Mouse (Mus musculus) lung, postnatal 0 days (tissue): ENCODE results near the gene Itgav. TPM values are rescaled to one million over a fixed set of nuclear protein-coding genes. Genes with fewer than 3 reads are reported as not detected.

Source experiments
- ATAC-seq: fragments of 200-750 bp; cut with Nextera tagmentation; 2 replicates; pipeline ENCODE4 v1.8.0; 2017; ENCODE audit warnings: moderate library complexity
- DNase-seq: peaks from one replicate; pipeline ENCODE4 v3.0.0-alpha.2; 2016; ENCODE audit warnings: low spot score
- H3K27ac ChIP-seq: fragments of 300-500 bp; sonication (generic); 2 replicates; pipeline ENCODE4 v1.5.1; 2014; ENCODE audit warnings: antibody characterized with exemption, mild to moderate bottlenecking, low read length, mixed read lengths
- H3K27me3 ChIP-seq: fragments of 300-500 bp; sonication (generic); replicated peaks from 2 replicates; pipeline ENCODE4 v1.6.1; 2014; ENCODE audit warnings: low read length, mixed read lengths; ENCODE audit not compliant: insufficient read depth
- H3K36me3 ChIP-seq: fragments of 300-500 bp; sonication (generic); 2 replicates; pipeline ENCODE4 v1.6.1; 2014; ENCODE audit warnings: low read length, mixed read lengths; ENCODE audit not compliant: insufficient read depth
- H3K4me1 ChIP-seq: fragments of 300-500 bp; sonication (generic); 2 replicates; pipeline ENCODE4 v1.6.1; 2014; ENCODE audit warnings: antibody characterized with exemption, low read depth, low read length, mixed read lengths; ENCODE audit not compliant: insufficient read depth
- H3K4me2 ChIP-seq: fragments of 300-500 bp; sonication (generic); replicated peaks from 2 replicates; pipeline ENCODE4 v1.6.1; 2014; ENCODE audit warnings: low read depth, mild to moderate bottlenecking, low read length, moderate library complexity, mixed read lengths
- H3K4me3 ChIP-seq: fragments of 300-500 bp; sonication (generic); 2 replicates; pipeline ENCODE4 v1.5.1; 2014; ENCODE audit warnings: low read depth, low read length
- H3K9ac ChIP-seq: fragments of 300-500 bp; sonication (generic); replicated peaks from 2 replicates; pipeline ENCODE4 v1.6.1; 2014; ENCODE audit warnings: low read depth, mild to moderate bottlenecking
- H3K9me3 ChIP-seq: fragments of 300-500 bp; sonication (generic); 2 replicates; pipeline ENCODE4 v1.6.1; 2016; ENCODE audit warnings: low read length, mixed read lengths
- CTCF ChIP-seq: IDR thresholded peaks from 2 replicates; pipeline ENCODE4 v1.5.1; 2016; ENCODE audit warnings: antibody characterized with exemption, mild to moderate bottlenecking
- EP300 ChIP-seq: IDR thresholded peaks from 2 replicates; pipeline ENCODE4 v1.6.1; 2016; ENCODE audit warnings: antibody characterized with exemption, mild to moderate bottlenecking, control low read depth
- WGBS: fragments of 180-500 bp; shearing (Covaris S2); extraction: QIAGEN DNeasy Blood & Tissue Kit; methylation state at CpG from one replicate; pipeline ENCODE4 v1.1.7; 2014; 5-methylcytosine and 5-hydroxymethylcytosine counted together
- polyA plus RNA-seq: library from polyadenylated mRNA; unstranded; fragments of >200 nt; fragmentation: Nextera tagmentation; extraction: Ambion mirVana; gene quantifications from 2 replicates; pipeline ENCODE4 v1.2.1, GENCODE M21; 2015

The Itgav gene
- polyA plus RNA-seq, 1 experiment from 2014 or later = 90.8 TPM

DNA sequence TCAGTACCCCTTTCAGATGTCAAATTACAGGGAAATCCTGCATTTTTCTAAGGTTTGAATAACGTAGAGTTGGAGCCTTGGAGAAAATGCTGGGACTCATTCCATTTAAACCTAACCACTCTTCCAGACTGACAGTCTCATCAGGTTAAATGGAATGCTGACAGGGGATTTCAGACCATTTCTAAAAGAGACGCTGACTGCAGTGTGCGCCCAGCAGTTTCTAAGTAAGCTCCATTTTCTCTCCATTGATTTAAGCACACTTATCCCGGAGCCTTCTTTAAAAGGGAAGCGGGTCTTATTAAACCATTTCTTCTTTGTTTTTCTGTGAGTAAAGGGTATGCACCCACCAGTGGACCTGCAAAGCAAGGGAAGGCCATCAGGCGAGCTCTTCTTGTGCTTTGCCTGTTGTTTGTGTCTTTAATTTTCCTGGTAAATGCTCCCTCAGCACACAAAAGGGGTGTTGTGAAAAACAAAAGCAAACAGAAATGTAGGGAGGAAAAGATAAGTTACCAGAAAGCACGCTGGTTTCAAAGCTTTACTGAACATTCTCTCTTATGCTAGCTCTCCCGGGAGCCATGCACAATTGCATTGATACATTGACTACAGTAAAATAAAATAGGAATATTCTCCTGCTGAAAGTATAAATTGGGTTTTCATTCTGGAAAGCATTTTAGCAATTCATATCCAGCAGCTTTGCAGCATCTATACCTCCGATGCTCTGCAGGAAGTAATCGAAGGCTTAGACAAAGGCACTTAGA is 111.3 kb downstream of the Itgav start:
- H3K9ac ChIP-seq = no peak overlapping the region
- H3K27ac ChIP-seq = no peak overlapping the region
- ATAC-seq (no peak), DNase-seq (no peak)
- no peaks in the 10 kb centered on the region for H3K27me3 ChIP-seq
- no peaks in the 10 kb centered on the region for H3K9me3 ChIP-seq
- 77% methylated on average over 10 of the region's 10 CpGs for WGBS
- no peak overlapping the region for H3K4me2 ChIP-seq
- no peaks in the 10 kb centered on the region for H3K4me1 ChIP-seq
- no peak overlapping the region for H3K4me3 ChIP-seq
- TF ChIP-seq EP300 (no peak), CTCF (no peak)
- no peaks in the 10 kb centered on the region for H3K36me3 ChIP-seq

DNA sequence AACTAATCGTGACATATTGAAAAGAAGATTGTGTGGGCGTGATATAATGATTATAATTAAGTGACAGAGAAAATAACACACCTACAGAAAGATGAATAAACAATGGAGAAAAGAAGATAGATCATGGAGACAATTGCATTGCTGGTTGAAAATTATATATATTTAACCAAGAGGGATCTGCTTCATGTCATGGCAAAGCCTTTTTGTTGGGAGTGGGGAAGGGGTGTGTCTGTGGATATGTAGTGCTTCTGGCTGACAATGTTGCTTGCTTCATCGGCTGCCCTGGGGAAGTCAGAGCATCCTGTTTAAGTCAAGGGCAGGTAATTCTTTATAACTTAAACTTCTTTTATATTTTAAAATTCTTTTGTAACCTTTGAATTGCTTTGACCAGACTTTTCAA is 124.3 kb downstream of the Itgav start:
- Histone ChIP-seq H3K4me3 (no peak overlapping the region), H3K27ac (no peak overlapping the region), H3K9me3 (no peaks in the 10 kb centered on the region), H3K9ac (no peak overlapping the region), H3K27me3 (no peaks in the 10 kb centered on the region), H3K36me3 (no peaks in the 10 kb centered on the region), H3K4me1 (no peaks in the 10 kb centered on the region), H3K4me2 (no peak overlapping the region)
- no peak for DNase-seq
- 64% methylated on average over 3 of the region's 3 CpGs for WGBS
- no peak for ATAC-seq
- TF ChIP-seq CTCF (no peak), EP300 (no peak)

DNA sequence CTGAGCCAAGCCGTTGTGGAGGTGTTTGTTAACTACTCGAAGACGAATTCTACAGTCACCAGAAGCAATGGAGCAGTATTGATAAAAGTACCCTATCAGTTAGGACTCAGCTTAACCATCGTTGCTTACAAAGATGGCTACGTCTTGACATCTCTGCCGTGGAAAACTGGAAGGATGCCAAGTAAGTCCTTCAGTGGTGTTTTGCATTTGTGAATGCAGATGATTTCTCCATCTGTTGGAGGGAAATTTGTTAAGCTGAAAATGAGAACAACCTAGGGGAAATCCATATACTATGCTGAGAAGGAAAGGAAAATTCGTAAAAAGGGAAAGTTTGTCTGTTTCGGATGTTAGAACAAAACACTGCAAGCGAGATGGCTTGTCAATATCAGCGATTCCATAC is 129.2 kb downstream of the Itgav start:
- Histone ChIP-seq H3K9me3 (no peaks in the 10 kb centered on the region), H3K4me1 (no peaks in the 10 kb centered on the region), H3K4me2 (no peak overlapping the region), H3K27ac (no peak overlapping the region), H3K9ac (no peak overlapping the region), H3K27me3 (no peaks in the 10 kb centered on the region), H3K4me3 (no peak overlapping the region), H3K36me3 (no peaks in the 10 kb centered on the region)
- ATAC-seq (no peak), DNase-seq (no peak)
- 82% methylated on average over 10 of the region's 10 CpGs for WGBS
- TF ChIP-seq CTCF = no peak
- TF ChIP-seq EP300 = no peak

DNA sequence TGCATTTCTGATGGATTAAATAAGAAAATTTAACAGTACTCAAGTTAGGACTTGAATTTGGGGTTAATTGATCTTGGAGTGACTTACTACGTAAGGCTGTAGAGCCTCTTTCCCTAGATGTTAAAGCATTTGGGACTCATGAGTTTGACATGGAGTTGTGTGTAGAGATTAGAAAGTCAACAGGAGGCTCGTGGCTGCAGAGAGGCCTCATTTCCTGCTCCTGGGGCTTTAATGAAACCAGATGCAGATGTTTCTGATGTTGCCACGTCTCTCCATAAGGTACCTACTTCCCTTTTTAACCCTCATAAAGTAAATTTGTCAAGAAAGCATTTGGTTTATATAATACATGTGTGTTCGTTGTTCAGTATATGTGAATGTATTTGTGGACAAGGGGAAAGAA is 132.0 kb downstream of the Itgav start:
- Histone ChIP-seq H3K36me3 (no peaks in the 10 kb centered on the region), H3K27me3 (no peaks in the 10 kb centered on the region), H3K9me3 (no peaks in the 10 kb centered on the region), H3K4me2 (no peak overlapping the region), H3K4me3 (no peak overlapping the region), H3K4me1 (no peaks in the 10 kb centered on the region), H3K9ac (no peak overlapping the region), H3K27ac (no peak overlapping the region)
- WGBS = 47% methylated on average over 4 of the region's 4 CpGs
- DNase-seq = no peak
- no peak for ATAC-seq
- TF ChIP-seq EP300 (no peak), CTCF (no peak)

Other genes with a start within 250 kb of the Itgav start
- 79.2 and 80.5 TPM in 2 replicates for gene Zc3h15, start 80.0 kb upstream of the Itgav start, polyA plus RNA-seq
- gene Fam171b, start 88.2 kb downstream of the Itgav start, polyA plus RNA-seq = 0.26 and 0.29 TPM in 2 replicates
- gene Zswim2, start 216.8 kb downstream of the Itgav start, polyA plus RNA-seq = 0.17 and 0.38 TPM in 2 replicates
- gene Gm13698, start 231.3 kb downstream of the Itgav start, polyA plus RNA-seq = not detected in 2 replicates
- gene Gm13693, start 237.1 kb downstream of the Itgav start, polyA plus RNA-seq = not detected in 2 replicates
- not detected in 2 replicates for gene Gm13695, start 242.9 kb downstream of the Itgav start, polyA plus RNA-seq
- not detected in 2 replicates for gene Gm13696, start 248.7 kb downstream of the Itgav start, polyA plus RNA-seq